Mouse (Mus musculus): ENCODE data around the gene Prph2.

- no peak for TF ChIP-seq EP300 (IDR thresholded peaks at IDR 0.05; ENCODE audit: insufficient read depth, low read depth, low read length)
- no peak for TF ChIP-seq CTCF (IDR thresholded peaks at IDR 0.05)
- TF ChIP-seq POLR2A (IDR thresholded peaks at IDR 0.05; ENCODE audit: insufficient read depth, low read depth, low read length), result no peak
These were observed 17.5 kb downstream of the Prph2 start for GRCm38 (mm10) chr17:46927781-46928180.

Measured in heart, adult 2 months (tissue).